Mouse (Mus musculus) spleen, adult 2 months (tissue): Measurements from ENCODE around the gene Tanc1.

Experiments
- CTCF ChIP-seq: fragments of 200-500 bp; IDR thresholded peaks from 2 replicates; pipeline ENCODE4 v1.5.1; 2011; ENCODE audit warnings: mild to moderate bottlenecking, inconsistent platforms; ENCODE audit not compliant: insufficient read depth, insufficient read length, insufficient replicate concordance; ENCODE audit errors: extremely low read depth
- POLR2A ChIP-seq: fragments of 200-500 bp; IDR thresholded peaks from 2 replicates; pipeline ENCODE4 v1.6.1; 2011; ENCODE audit warnings: low read depth, low read length, inconsistent platforms

DNA sequence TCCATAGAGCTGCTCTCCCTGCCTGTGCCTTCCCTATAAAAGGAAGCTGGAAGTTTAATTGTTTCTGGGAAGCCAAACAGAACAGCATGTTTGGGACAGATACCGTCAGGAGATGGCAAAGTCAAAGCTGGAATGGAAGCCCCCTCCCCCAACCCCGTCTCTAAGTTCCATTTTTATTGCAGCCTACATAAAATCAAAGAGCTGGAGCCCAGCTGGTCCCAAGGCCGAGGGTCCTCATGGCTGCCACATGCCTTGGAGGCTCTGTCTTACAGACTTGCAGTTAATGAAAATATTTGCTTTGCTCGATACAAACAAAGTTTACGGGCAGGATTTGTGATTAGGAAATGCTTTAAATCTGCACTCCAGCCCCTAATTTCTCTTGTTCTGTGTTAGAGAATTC, 109.9 kb downstream of the Tanc1 start:
- TF ChIP-seq CTCF (no peak), POLR2A (no peak)
